Mouse (Mus musculus) ovary, adult 2 months (tissue): ENCODE data around the gene Lrig1. TPM values are rescaled to one million over a fixed set of nuclear protein-coding genes. Genes with fewer than 3 reads are reported as not detected.

Source experiments
- polyA plus RNA-seq: library from polyadenylated mRNA; depleted of rRNA; stranded (reverse); fragments of >200 nt; gene quantifications from 2 replicates; pipeline ENCODE4 v1.2.3, GENCODE M21; 2012; rRNA removed

Lrig1 gene
- polyA plus RNA-seq = 56.8 and 67.6 TPM in 2 replicates

GRCm38 (mm10) chr6:94700067-94700491 lies at the start of gene Lrig1:
Lrig1 (minus strand) TSS chr6:94700158.

Other genes with a start within 250 kb of the Lrig1 start
- 11.3 and 15.8 TPM in 2 replicates for gene Slc25a26, start 199.8 kb downstream of the Lrig1 start, polyA plus RNA-seq